Mouse (Mus musculus): ENCODE results near the gene Spg20. TPM values are rescaled to one million over a fixed set of nuclear protein-coding genes. Genes with fewer than 3 reads are reported as not detected.
A peak's percentile ranks its signal among the peaks of the same experiment; 100 is the strongest.

The Spg20 gene
- polyA plus RNA-seq, 2 experiments: 53.2 to 81.1 TPM

- Histone ChIP-seq H3K9me3 (ENCODE audit: control insufficient read depth, low read length) (no peaks in the 10 kb centered on the region), H3K9ac (ENCODE audit: low read depth, low read length, severe bottlenecking) (no peak overlapping the region), H3K4me3 (replicated peaks; ENCODE audit: low read length) (no peak overlapping the region), H3K27me3 (ENCODE audit: control insufficient read depth, insufficient read depth, low read length) (no peaks in the 10 kb centered on the region), H3K36me3 (ENCODE audit: control insufficient read depth, insufficient read depth, low read length) (no peaks in the 10 kb centered on the region), H3K4me1 (ENCODE audit: control insufficient read depth, insufficient read depth, low read length) (peaks cover 3% of the 10 kb centered on the region; the same call in 1 of the 2 replicates), H3K27ac (replicated peaks; ENCODE audit: low read depth, low read length) (no peak overlapping the region), H3K4me2 (replicated peaks; ENCODE audit: low read depth, low read length, severe bottlenecking) (no peak overlapping the region)
- TF ChIP-seq POLR2A (IDR thresholded peaks at IDR 0.05; ENCODE audit: borderline replicate concordance, extremely low read depth, insufficient read depth, insufficient read length): no peak
- ATAC-seq (ENCODE audit: low FRiP score, low read depth) (no peak), DNase-seq (ENCODE audit: low spot score) (no peak)
- WGBS: 90% methylated on average over 7 of the region's 7 CpGs
These were observed 42.3 kb downstream of the Spg20 start for GRCm38 (mm10) chr3:55154163-55154562.

DNA sequence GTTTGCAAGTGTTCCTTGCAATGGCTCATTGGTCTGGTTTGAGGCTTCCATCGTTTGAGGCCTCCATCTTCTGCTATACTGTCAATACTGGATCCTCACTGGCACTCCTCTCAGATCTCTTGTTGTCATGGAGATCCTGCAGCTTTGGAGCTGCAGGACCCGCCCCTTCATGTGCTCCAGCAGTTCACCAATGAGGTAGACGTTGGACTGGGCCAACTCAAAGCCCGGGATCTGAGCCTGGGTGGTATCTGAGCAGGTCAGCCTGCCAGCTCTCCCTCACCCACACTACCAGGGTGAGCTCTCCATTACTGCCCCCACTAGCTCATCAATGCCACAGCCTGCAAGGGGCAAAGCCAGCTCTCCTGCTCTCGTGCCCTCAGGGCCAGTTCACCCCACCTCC lies 45.5 kb downstream of the Spg20 start:
- H3K27ac ChIP-seq (replicated peaks; ENCODE audit: low read depth, low read length): no peak overlapping the region
- no peak for ATAC-seq (ENCODE audit: low FRiP score, low read depth)
- no peaks in the 10 kb centered on the region for H3K27me3 ChIP-seq (ENCODE audit: control insufficient read depth, insufficient read depth, low read length)
- H3K4me2 ChIP-seq (replicated peaks; ENCODE audit: low read depth, low read length, severe bottlenecking): no peak overlapping the region
- no peak for DNase-seq (ENCODE audit: low spot score)
- no peak overlapping the region for H3K4me3 ChIP-seq (replicated peaks; ENCODE audit: low read length)
- no peaks in the 10 kb centered on the region for H3K9me3 ChIP-seq (ENCODE audit: control insufficient read depth, low read length)
- H3K4me1 ChIP-seq (ENCODE audit: control insufficient read depth, insufficient read depth, low read length): no peaks in the 10 kb centered on the region
- no peak overlapping the region for H3K9ac ChIP-seq (ENCODE audit: low read depth, low read length, severe bottlenecking)
- no peak for TF ChIP-seq POLR2A (IDR thresholded peaks at IDR 0.05; ENCODE audit: borderline replicate concordance, extremely low read depth, insufficient read depth, insufficient read length)
- H3K36me3 ChIP-seq (ENCODE audit: control insufficient read depth, insufficient read depth, low read length): no peaks in the 10 kb centered on the region
- 74% methylated on average over 5 of the region's 5 CpGs for WGBS

DNA sequence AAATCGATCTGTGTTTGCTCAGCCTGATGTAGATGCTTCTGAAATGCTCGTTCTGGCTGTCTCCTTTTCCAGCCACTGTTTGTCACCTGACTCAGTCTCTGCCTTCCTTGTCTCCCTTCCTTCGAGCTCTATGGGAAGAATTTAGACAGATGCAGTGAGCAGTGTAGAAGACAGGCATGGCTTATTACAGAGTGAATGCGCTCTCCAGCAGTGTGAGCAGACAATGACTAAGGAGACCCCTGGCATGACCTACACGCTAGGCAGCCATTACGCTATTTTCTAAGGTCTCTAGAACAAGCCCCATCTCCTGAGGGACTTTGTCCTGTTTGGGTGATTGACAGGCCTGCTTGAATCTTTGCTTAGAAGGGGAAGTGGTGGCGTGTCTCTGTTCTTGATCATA lies 49.2 kb downstream of the Spg20 start:
- DNase-seq (ENCODE audit: low spot score) (no peak), ATAC-seq (ENCODE audit: low FRiP score, low read depth) (no peak)
- no peaks in the 10 kb centered on the region for H3K36me3 ChIP-seq (ENCODE audit: control insufficient read depth, insufficient read depth, low read length)
- H3K27me3 ChIP-seq (ENCODE audit: control insufficient read depth, insufficient read depth, low read length): no peaks in the 10 kb centered on the region
- H3K4me2 ChIP-seq (replicated peaks; ENCODE audit: low read depth, low read length, severe bottlenecking): no peak overlapping the region
- no peak overlapping the region for H3K4me3 ChIP-seq (replicated peaks; ENCODE audit: low read length)
- no peak overlapping the region for H3K9ac ChIP-seq (ENCODE audit: low read depth, low read length, severe bottlenecking)
- no peaks in the 10 kb centered on the region for H3K4me1 ChIP-seq (ENCODE audit: control insufficient read depth, insufficient read depth, low read length)
- no peak for TF ChIP-seq POLR2A (IDR thresholded peaks at IDR 0.05; ENCODE audit: borderline replicate concordance, extremely low read depth, insufficient read depth, insufficient read length)
- H3K27ac ChIP-seq (replicated peaks; ENCODE audit: low read depth, low read length): no peak overlapping the region
- WGBS: 72% methylated on average over 7 of the region's 7 CpGs
- H3K9me3 ChIP-seq (ENCODE audit: control insufficient read depth, low read length): no peaks in the 10 kb centered on the region

GRCm38 (mm10) chr3:55163510-55163909 lies 51.6 kb downstream of the Spg20 start:
- no peaks in the 10 kb centered on the region for H3K4me1 ChIP-seq (ENCODE audit: control insufficient read depth, insufficient read depth, low read length)
- DNase-seq (ENCODE audit: low spot score) (peak; percentile 44), ATAC-seq (ENCODE audit: low FRiP score, low read depth) (no peak)
- no peak for TF ChIP-seq POLR2A (IDR thresholded peaks at IDR 0.05; ENCODE audit: borderline replicate concordance, extremely low read depth, insufficient read depth, insufficient read length)
- H3K36me3 ChIP-seq (ENCODE audit: control insufficient read depth, insufficient read depth, low read length): no peaks in the 10 kb centered on the region
- 25% methylated on average over 4 of the region's 4 CpGs for WGBS
- no peaks in the 10 kb centered on the region for H3K27me3 ChIP-seq (ENCODE audit: control insufficient read depth, insufficient read depth, low read length)
- H3K9ac ChIP-seq (ENCODE audit: low read depth, low read length, severe bottlenecking): no peak overlapping the region
- H3K4me2 ChIP-seq (replicated peaks; ENCODE audit: low read depth, low read length, severe bottlenecking): no peak overlapping the region
- no peak overlapping the region for H3K27ac ChIP-seq (replicated peaks; ENCODE audit: low read depth, low read length)
- H3K4me3 ChIP-seq (replicated peaks; ENCODE audit: low read length): no peak overlapping the region
- H3K9me3 ChIP-seq (ENCODE audit: control insufficient read depth, low read length): no peaks in the 10 kb centered on the region

GRCm38 (mm10) chr3:55172478-55172877 lies 60.6 kb downstream of the Spg20 start:
- no peak for DNase-seq (ENCODE audit: low spot score)
- Histone ChIP-seq H3K27ac (replicated peaks; ENCODE audit: low read depth, low read length) (no peak overlapping the region), H3K4me2 (replicated peaks; ENCODE audit: low read depth, low read length, severe bottlenecking) (no peak overlapping the region), H3K4me1 (ENCODE audit: control insufficient read depth, insufficient read depth, low read length) (no peaks in the 10 kb centered on the region), H3K27me3 (ENCODE audit: control insufficient read depth, insufficient read depth, low read length) (no peaks in the 10 kb centered on the region), H3K36me3 (ENCODE audit: control insufficient read depth, insufficient read depth, low read length) (no peaks in the 10 kb centered on the region), H3K9ac (ENCODE audit: low read depth, low read length, severe bottlenecking) (no peak overlapping the region), H3K4me3 (replicated peaks; ENCODE audit: low read length) (no peak overlapping the region), H3K9me3 (ENCODE audit: control insufficient read depth, low read length) (no peaks in the 10 kb centered on the region)
- no peak for ATAC-seq (ENCODE audit: low FRiP score, low read depth)
- 79% methylated on average over 3 of the region's 3 CpGs for WGBS
- TF ChIP-seq POLR2A (IDR thresholded peaks at IDR 0.05; ENCODE audit: borderline replicate concordance, extremely low read depth, insufficient read depth, insufficient read length): no peak

DNA sequence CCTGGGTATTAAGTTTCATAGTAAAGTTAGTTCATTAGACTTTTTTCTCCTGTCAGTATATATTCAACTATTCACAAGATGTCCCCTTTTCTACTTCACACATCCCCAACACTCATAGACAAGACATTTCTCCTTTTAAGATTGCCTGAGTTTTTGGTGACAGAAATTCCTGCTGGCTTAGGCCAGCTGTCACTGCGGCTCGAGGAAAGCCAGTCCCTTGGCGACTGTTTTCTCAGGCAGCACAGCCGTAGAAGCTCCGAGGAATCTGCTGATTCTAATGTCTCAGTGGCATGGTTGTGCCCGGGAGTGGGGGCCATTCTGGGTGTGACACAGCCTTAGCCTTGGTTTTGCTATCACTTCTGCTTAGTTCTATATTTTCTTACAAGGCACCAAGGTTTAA lies 65.4 kb downstream of the Spg20 start:
- no peak overlapping the region for H3K4me3 ChIP-seq (replicated peaks; ENCODE audit: low read length)
- H3K4me1 ChIP-seq (ENCODE audit: control insufficient read depth, insufficient read depth, low read length): no peaks in the 10 kb centered on the region
- no peak overlapping the region for H3K9ac ChIP-seq (ENCODE audit: low read depth, low read length, severe bottlenecking)
- ATAC-seq (ENCODE audit: low FRiP score, low read depth) (no peak), DNase-seq (ENCODE audit: low spot score) (peak; percentile 33)
- no peak overlapping the region for H3K4me2 ChIP-seq (replicated peaks; ENCODE audit: low read depth, low read length, severe bottlenecking)
- no peak overlapping the region for H3K27ac ChIP-seq (replicated peaks; ENCODE audit: low read depth, low read length)
- TF ChIP-seq POLR2A (IDR thresholded peaks at IDR 0.05; ENCODE audit: borderline replicate concordance, extremely low read depth, insufficient read depth, insufficient read length): no peak
- no peaks in the 10 kb centered on the region for H3K9me3 ChIP-seq (ENCODE audit: control insufficient read depth, low read length)
- 50% methylated on average over 6 of the region's 6 CpGs for WGBS
- H3K27me3 ChIP-seq (ENCODE audit: control insufficient read depth, insufficient read depth, low read length): no peaks in the 10 kb centered on the region
- H3K36me3 ChIP-seq (ENCODE audit: control insufficient read depth, insufficient read depth, low read length): no peaks in the 10 kb centered on the region

Measured in limb, embryonic 14.5 days (tissue).